Mouse (Mus musculus): Measurements from ENCODE around the gene Vdr.

DNA sequence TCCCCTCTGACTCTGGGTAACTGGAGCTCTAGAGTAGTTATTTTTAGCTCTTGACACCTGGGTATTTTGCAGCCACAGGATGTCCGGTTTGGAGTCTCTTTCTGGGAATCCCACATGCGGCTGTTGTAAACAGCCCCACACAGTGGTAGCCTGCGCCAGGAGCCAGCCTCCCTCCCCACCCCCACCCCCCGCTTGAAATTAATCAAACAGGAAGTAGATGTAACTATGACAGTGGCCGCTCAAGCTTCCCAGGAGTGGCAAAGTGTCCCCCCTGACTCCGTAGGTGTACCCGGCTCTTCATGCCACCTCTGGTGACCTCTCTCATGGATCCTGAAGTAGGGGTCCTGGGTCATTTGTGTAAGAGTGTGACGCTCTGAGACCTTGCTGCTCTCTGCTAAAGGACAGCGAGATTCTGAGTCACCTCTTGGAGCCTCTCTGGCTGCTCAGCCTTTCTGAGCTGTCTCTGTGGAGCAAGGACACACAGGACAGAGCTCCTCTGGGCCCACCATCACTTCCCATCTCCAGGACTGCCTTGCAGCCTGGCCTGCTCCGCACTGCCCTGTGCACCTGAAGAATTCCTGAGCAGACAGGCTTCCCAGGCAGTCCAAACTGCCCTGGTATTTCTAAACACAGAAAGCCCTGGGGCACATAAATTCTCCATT lies 89.0 kb downstream of the Vdr start:
- TF ChIP-seq CTCF (IDR thresholded peaks at IDR 0.05; ENCODE audit: borderline replicate concordance, insufficient read depth, low read depth, low read length): no peak
- TF ChIP-seq POLR2A (IDR thresholded peaks at IDR 0.05; ENCODE audit: borderline replicate concordance, insufficient read depth, low read length): no peak

Measured in cerebellum, adult 2 months (tissue).